Mouse (Mus musculus) heart, embryonic 16.5 days (tissue): ENCODE results near the gene 4930435E12Rik. TPM values are rescaled to one million over a fixed set of nuclear protein-coding genes. Genes with fewer than 3 reads are reported as not detected.

Experiments used
- ATAC-seq: fragments of 200-750 bp; cut with Nextera tagmentation; replicated peaks from 2 replicates; pipeline ENCODE4 v1.8.0; 2017; ENCODE audit warnings: moderate number of reproducible peaks; ENCODE audit not compliant: insufficient read depth, low FRiP score; ENCODE audit errors: extremely low read depth
- H3K27ac ChIP-seq: fragments of 300-500 bp; sonication (generic); 2 replicates; pipeline ENCODE4 v1.5.1; 2014; ENCODE audit warnings: mild to moderate bottlenecking, low read length, control low read depth, moderate library complexity
- H3K27me3 ChIP-seq: fragments of 300-500 bp; sonication (generic); 2 replicates; pipeline ENCODE4 v1.6.1; 2014; ENCODE audit warnings: low read length, mixed read lengths; ENCODE audit not compliant: control insufficient read depth, insufficient read depth
- H3K36me3 ChIP-seq: fragments of 300-500 bp; sonication (generic); 2 replicates; pipeline ENCODE4 v1.6.1; 2014; ENCODE audit not compliant: control insufficient read depth, insufficient read depth
- H3K4me1 ChIP-seq: fragments of 300-500 bp; sonication (generic); 2 replicates; pipeline ENCODE4 v1.6.1; 2014; ENCODE audit warnings: low read length, mixed read lengths; ENCODE audit not compliant: control insufficient read depth, insufficient read depth
- H3K4me2 ChIP-seq: fragments of 300-500 bp; sonication (generic); 2 replicates; pipeline ENCODE4 v1.6.1; 2014; ENCODE audit warnings: low read depth, mild to moderate bottlenecking, control low read depth, low read length
- H3K4me3 ChIP-seq: fragments of 300-500 bp; sonication (generic); 2 replicates; pipeline ENCODE4 v1.5.1; 2014; ENCODE audit warnings: mild to moderate bottlenecking, control low read depth, low read length
- H3K9ac ChIP-seq: fragments of 300-500 bp; sonication (generic); 2 replicates; pipeline ENCODE4 v1.6.1; 2014; ENCODE audit warnings: low read length, control low read depth
- H3K9me3 ChIP-seq: fragments of 300-500 bp; sonication (generic); replicated peaks from 2 replicates; pipeline ENCODE4 v1.6.1; 2016; ENCODE audit warnings: low read length; ENCODE audit not compliant: control insufficient read depth
- WGBS: fragments of 180-500 bp; shearing (Covaris S2); extraction: QIAGEN DNeasy Blood & Tissue Kit; methylation state at CpG from one replicate; pipeline ENCODE4 v1.1.7; 2014; 5-methylcytosine and 5-hydroxymethylcytosine counted together
- polyA plus RNA-seq: library from polyadenylated mRNA; unstranded; fragments of >200 nt; fragmentation: Nextera tagmentation; extraction: Ambion mirVana; gene quantifications from 2 replicates; pipeline ENCODE4 v1.2.1, GENCODE M21; 2015

Gene 4930435E12Rik
- polyA plus RNA-seq, 1 experiment from 2014 or later: not detected

- no peaks in the 10 kb centered on the region for H3K9me3 ChIP-seq
- H3K4me2 ChIP-seq: no peak overlapping the region
- H3K27ac ChIP-seq: no peak overlapping the region
- WGBS: 50% methylated on average over 6 of the region's 6 CpGs
- H3K9ac ChIP-seq: no peak overlapping the region
- no peak overlapping the region for H3K4me3 ChIP-seq
- ATAC-seq: no peak
- no peaks in the 10 kb centered on the region for H3K27me3 ChIP-seq
- no peaks in the 10 kb centered on the region for H3K36me3 ChIP-seq
- no peaks in the 10 kb centered on the region for H3K4me1 ChIP-seq
These were observed 52.2 kb downstream of the 4930435E12Rik start for GRCm38 (mm10) chr16:38776342-38776741.

- H3K4me1 ChIP-seq: no peaks in the 10 kb centered on the region
- no peaks in the 10 kb centered on the region for H3K9me3 ChIP-seq
- WGBS: 60% methylated on average over 7 of the region's 7 CpGs
- H3K4me3 ChIP-seq: no peak overlapping the region
- no peak overlapping the region for H3K27ac ChIP-seq
- no peaks in the 10 kb centered on the region for H3K27me3 ChIP-seq
- no peak overlapping the region for H3K4me2 ChIP-seq
- H3K36me3 ChIP-seq: no peaks in the 10 kb centered on the region
- no peak for ATAC-seq
- no peak overlapping the region for H3K9ac ChIP-seq
These were observed 53.4 kb downstream of the 4930435E12Rik start for GRCm38 (mm10) chr16:38774964-38775746.

GRCm38 (mm10) chr16:38772906-38773496 is 55.5 kb downstream of the 4930435E12Rik start:
- Histone ChIP-seq H3K27me3 (no peaks in the 10 kb centered on the region), H3K9me3 (no peaks in the 10 kb centered on the region), H3K4me1 (no peaks in the 10 kb centered on the region), H3K4me2 (peak overlapping the region; percentile 18; the same call in 1 of the 2 replicates), H3K9ac (no peak overlapping the region), H3K4me3 (no peak overlapping the region), H3K27ac (no peak overlapping the region), H3K36me3 (peaks cover 10% of the 10 kb centered on the region)
- 55% methylated on average over 12 of the region's 12 CpGs for WGBS
- no peak for ATAC-seq

GRCm38 (mm10) chr16:38771145-38771544 is 57.4 kb downstream of the 4930435E12Rik start:
- H3K36me3 ChIP-seq: peaks cover 14% of the 10 kb centered on the region
- H3K27ac ChIP-seq: no peak overlapping the region
- WGBS: 92% methylated on average over 6 of the region's 6 CpGs
- H3K4me1 ChIP-seq: no peaks in the 10 kb centered on the region
- H3K9ac ChIP-seq: no peak overlapping the region
- H3K27me3 ChIP-seq: no peaks in the 10 kb centered on the region
- H3K9me3 ChIP-seq: no peaks in the 10 kb centered on the region
- ATAC-seq: no peak
- H3K4me2 ChIP-seq: no peak overlapping the region
- no peak overlapping the region for H3K4me3 ChIP-seq

GRCm38 (mm10) chr16:38769529-38769928 is 59.0 kb downstream of the 4930435E12Rik start:
- Histone ChIP-seq H3K4me3 (no peak overlapping the region), H3K36me3 (peaks cover 14% of the 10 kb centered on the region), H3K9ac (no peak overlapping the region), H3K4me1 (no peaks in the 10 kb centered on the region), H3K4me2 (no peak overlapping the region), H3K9me3 (no peaks in the 10 kb centered on the region), H3K27me3 (no peaks in the 10 kb centered on the region), H3K27ac (no peak overlapping the region)
- 82% methylated on average over 9 of the region's 9 CpGs for WGBS
- no peak for ATAC-seq

GRCm38 (mm10) chr16:38768386-38768785 is 60.2 kb downstream of the 4930435E12Rik start:
- H3K27me3 ChIP-seq: no peaks in the 10 kb centered on the region
- peaks cover 5% of the 10 kb centered on the region for H3K4me1 ChIP-seq
- H3K27ac ChIP-seq: no peak overlapping the region
- peaks cover 14% of the 10 kb centered on the region for H3K36me3 ChIP-seq
- 93% methylated on average over 8 of the region's 8 CpGs for WGBS
- H3K9me3 ChIP-seq: no peaks in the 10 kb centered on the region
- H3K4me2 ChIP-seq: no peak overlapping the region
- ATAC-seq: no peak
- no peak overlapping the region for H3K9ac ChIP-seq
- no peak overlapping the region for H3K4me3 ChIP-seq

- H3K9ac ChIP-seq: no peak overlapping the region
- peaks cover 8% of the 10 kb centered on the region for H3K4me1 ChIP-seq
- no peak overlapping the region for H3K4me3 ChIP-seq
- H3K36me3 ChIP-seq: peaks cover 14% of the 10 kb centered on the region
- no peak overlapping the region for H3K4me2 ChIP-seq
- WGBS: 81% methylated on average over 8 of the region's 8 CpGs
- no peaks in the 10 kb centered on the region for H3K9me3 ChIP-seq
- no peak for ATAC-seq
- H3K27me3 ChIP-seq: no peaks in the 10 kb centered on the region
- no peak overlapping the region for H3K27ac ChIP-seq
These were observed 60.8 kb downstream of the 4930435E12Rik start for GRCm38 (mm10) chr16:38767761-38768160.

- H3K27ac ChIP-seq: no peak overlapping the region
- no peak overlapping the region for H3K4me3 ChIP-seq
- no peak overlapping the region for H3K4me2 ChIP-seq
- WGBS: 70% methylated on average over 3 of the region's 3 CpGs
- H3K27me3 ChIP-seq: no peaks in the 10 kb centered on the region
- H3K9ac ChIP-seq: no peak overlapping the region
- H3K4me1 ChIP-seq: peaks cover 11% of the 10 kb centered on the region
- H3K9me3 ChIP-seq: no peaks in the 10 kb centered on the region
- ATAC-seq: no peak
- H3K36me3 ChIP-seq: peaks cover 14% of the 10 kb centered on the region
These were observed 61.9 kb downstream of the 4930435E12Rik start for GRCm38 (mm10) chr16:38766671-38767070.

- WGBS: 79% methylated on average over 4 of the region's 4 CpGs
- H3K27ac ChIP-seq: peak overlapping the region; percentile 30
- ATAC-seq: no peak
These were observed 65.0 kb downstream of the 4930435E12Rik start for GRCm38 (mm10) chr16:38763508-38763907.

More at GRCm38 (mm10) chr16:38763508-38763907, 65.0 kb downstream of the 4930435E12Rik start:
- Histone ChIP-seq H3K9ac (no peak overlapping the region), H3K9me3 (no peaks in the 10 kb centered on the region), H3K36me3 (peaks cover 10% of the 10 kb centered on the region), H3K27me3 (no peaks in the 10 kb centered on the region), H3K4me3 (no peak overlapping the region), H3K4me1 (peaks cover 16% of the 10 kb centered on the region), H3K4me2 (no peak overlapping the region)
